Mouse (Mus musculus): Measurements from ENCODE around the gene Pym1. TPM values are rescaled to one million over a fixed set of nuclear protein-coding genes. Genes with fewer than 3 reads are reported as not detected.

The Pym1 gene
- polyA plus RNA-seq (2012; rRNA removed): 15.6 and 15.9 TPM in 2 replicates

GRCm38 (mm10) chr10:128747646-128748251 lies at the start of gene Pym1:
Gene Pym1, plus strand, starts transcription at chr10:128747889.

GRCm38 (mm10) chr10:128703895-128704294 lies 43.8 kb upstream of the Pym1 start, which contains the start of gene Pmel:
Gene Pmel, plus strand, starts transcription at chr10:128704195.

GRCm38 (mm10) chr10:128704491-128705316 lies 43.0 kb upstream of the Pym1 start, which contains the start of gene Cdk2:
Gene Cdk2, minus strand, starts transcription at chr10:128705031.

GRCm38 (mm10) chr10:128744680-128745601 lies 2.7 kb upstream of the Pym1 start, which contains the start of gene Dgka:
Gene Dgka, minus strand, starts transcription at chr10:128744855.

GRCm38 (mm10) chr10:128790398-128791124 lies 42.9 kb downstream of the Pym1 start, which contains the start of gene Mmp19:
Gene Mmp19, plus strand, starts transcription at chr10:128790910.

GRCm38 (mm10) chr10:128803771-128804270 lies 56.1 kb downstream of the Pym1 start, which contains the start of gene Dnajc14:
Gene Dnajc14, plus strand, starts transcription at chr10:128804062.

GRCm38 (mm10) chr10:128804271-128805091 lies 56.8 kb downstream of the Pym1 start, which contains the start of gene Tmem198b:
Gene Tmem198b, minus strand, starts transcription at chr10:128804370.

Other genes starting within 250 kb of the Pym1 start
- 0.53 and 0.67 TPM in 2 replicates for gene Myl6b, start 249.2 kb upstream of the Pym1 start, polyA plus RNA-seq (2012; rRNA removed)
- gene Esyt1, start 222.0 kb upstream of the Pym1 start, polyA plus RNA-seq (2012; rRNA removed): 10.8 and 12.1 TPM in 2 replicates
- 4.0 and 4.5 TPM in 2 replicates for gene Zc3h10, start 200.1 kb upstream of the Pym1 start, polyA plus RNA-seq (2012; rRNA removed)
- 1,648 and 2,151 TPM in 2 replicates for gene Rpl41, start 198.6 kb upstream of the Pym1 start, polyA plus RNA-seq (2012; rRNA removed)
- gene Pa2g4, start 181.9 kb upstream of the Pym1 start, polyA plus RNA-seq (2012; rRNA removed): 67.0 and 72.0 TPM in 2 replicates
- gene Erbb3, start 158.2 kb upstream of the Pym1 start, polyA plus RNA-seq (2012; rRNA removed): 7.5 and 8.2 TPM in 2 replicates
- gene Rps26, start 121.1 kb upstream of the Pym1 start, polyA plus RNA-seq (2012; rRNA removed): 667 and 775 TPM in 2 replicates
- gene Ikzf4, start 101.9 kb upstream of the Pym1 start, polyA plus RNA-seq (2012; rRNA removed): 0.72 and 1.2 TPM in 2 replicates
- gene Suox, start 73.8 kb upstream of the Pym1 start, polyA plus RNA-seq (2012; rRNA removed): 6.8 and 8.7 TPM in 2 replicates
- gene Rab5b, start 51.6 kb upstream of the Pym1 start, polyA plus RNA-seq (2012; rRNA removed): 32.7 and 34.3 TPM in 2 replicates
- 0.49 and 0.59 TPM in 2 replicates for gene Pmel, start 43.7 kb upstream of the Pym1 start, polyA plus RNA-seq (2012; rRNA removed)
- gene Cdk2, start 42.9 kb upstream of the Pym1 start, polyA plus RNA-seq (2012; rRNA removed): 31.5 and 32.7 TPM in 2 replicates
- 4.4 and 4.6 TPM in 2 replicates for gene Dgka, start 3.0 kb upstream of the Pym1 start, polyA plus RNA-seq (2012; rRNA removed)
- gene Mmp19, start 43.0 kb downstream of the Pym1 start, polyA plus RNA-seq (2012; rRNA removed): 11.1 and 11.9 TPM in 2 replicates
- 6.7 and 6.8 TPM in 2 replicates for gene Dnajc14, start 56.2 kb downstream of the Pym1 start, polyA plus RNA-seq (2012; rRNA removed)
- 2.8 and 3.0 TPM in 2 replicates for gene Tmem198b, start 56.5 kb downstream of the Pym1 start, polyA plus RNA-seq (2012; rRNA removed)
- 46.5 and 49.9 TPM in 2 replicates for gene Sarnp, start 69.4 kb downstream of the Pym1 start, polyA plus RNA-seq (2012; rRNA removed)
- 54.1 and 59.0 TPM in 2 replicates for gene Ormdl2, start 73.8 kb downstream of the Pym1 start, polyA plus RNA-seq (2012; rRNA removed)
- 0.09 and 0.11 TPM in 2 replicates for gene Gdf11, start 143.8 kb downstream of the Pym1 start, polyA plus RNA-seq (2012; rRNA removed)
- gene Cd63, start 153.1 kb downstream of the Pym1 start, polyA plus RNA-seq (2012; rRNA removed): 56.7 and 68.3 TPM in 2 replicates
- gene Rdh5, start 175.0 kb downstream of the Pym1 start, polyA plus RNA-seq (2012; rRNA removed): 23.6 and 27.6 TPM in 2 replicates
- 126 and 132 TPM in 2 replicates for gene Bloc1s1, start 176.1 kb downstream of the Pym1 start, polyA plus RNA-seq (2012; rRNA removed)
- 0.36 and 0.44 TPM in 2 replicates for gene Itga7, start 185.9 kb downstream of the Pym1 start, polyA plus RNA-seq (2012; rRNA removed)
- gene Mettl7b, start 213.1 kb downstream of the Pym1 start, polyA plus RNA-seq (2012; rRNA removed): 0.27 and 0.96 TPM in 2 replicates
- gene Olfr9, start 241.5 kb downstream of the Pym1 start, polyA plus RNA-seq (2012; rRNA removed): not detected in 2 replicates